Mouse (Mus musculus): ENCODE results near the gene Hoxa7.

- TF ChIP-seq BHLHE40 (IDR thresholded peaks at IDR 0.05; ENCODE audit: borderline replicate concordance, low read depth, low read length) (no peak), USF1 (IDR thresholded peaks at IDR 0.05; ENCODE audit: low read depth, low read length) (no peak), CTCF (IDR thresholded peaks at IDR 0.05 in 2 of 3, conservative IDR thresholded peaks at IDR 0.05 in 1 of 3; ENCODE audit: control insufficient read depth in 1 of 3, insufficient read depth in 1 of 3, low read depth in 2 of 3, low read length in 3 of 3, poor library complexity in 1 of 3, severe bottlenecking in 1 of 3) (no peak), POLR2A (IDR thresholded peaks at IDR 0.05; ENCODE audit: control insufficient read depth in 1 of 2, insufficient read depth in 1 of 2, low read depth in 1 of 2, low read length in 2 of 2, poor library complexity in 1 of 2) (no peak), GATA1 (IDR thresholded peaks at IDR 0.05; ENCODE audit: low read depth, low read length) (no peak), E2F4 (IDR thresholded peaks at IDR 0.05; ENCODE audit: borderline replicate concordance, low read depth, low read length) (no peak), SMC3 (IDR thresholded peaks at IDR 0.05; ENCODE audit: low read depth, low read length) (no peak), POLR2AphosphoS2 (IDR thresholded peaks at IDR 0.05; ENCODE audit: low read length) (no peak), ZNF384 (IDR thresholded peaks at IDR 0.05; ENCODE audit: low read depth, low read length) (no peak), MAX (IDR thresholded peaks at IDR 0.05; ENCODE audit: low read length) (no peak)
These were observed 2.5 kb upstream of the Hoxa7 start for GRCm38 (mm10) chr6:52223939-52224760.
